Mouse (Mus musculus) frontal cortex, postnatal 25 days (tissue): ENCODE measurements around the gene Junb.

Experiments
- DNase-seq, 2 experiments: peaks; one replicate each; pipeline ENCODE4 v3.0.0; 2022; ENCODE audit warnings: low spot score in 2 of 2

Junb gene

GRCm38 (mm10) chr8:84937620-84938485 lies 40.7 kb downstream of the Junb start:
- no peak for DNase-seq

DNA sequence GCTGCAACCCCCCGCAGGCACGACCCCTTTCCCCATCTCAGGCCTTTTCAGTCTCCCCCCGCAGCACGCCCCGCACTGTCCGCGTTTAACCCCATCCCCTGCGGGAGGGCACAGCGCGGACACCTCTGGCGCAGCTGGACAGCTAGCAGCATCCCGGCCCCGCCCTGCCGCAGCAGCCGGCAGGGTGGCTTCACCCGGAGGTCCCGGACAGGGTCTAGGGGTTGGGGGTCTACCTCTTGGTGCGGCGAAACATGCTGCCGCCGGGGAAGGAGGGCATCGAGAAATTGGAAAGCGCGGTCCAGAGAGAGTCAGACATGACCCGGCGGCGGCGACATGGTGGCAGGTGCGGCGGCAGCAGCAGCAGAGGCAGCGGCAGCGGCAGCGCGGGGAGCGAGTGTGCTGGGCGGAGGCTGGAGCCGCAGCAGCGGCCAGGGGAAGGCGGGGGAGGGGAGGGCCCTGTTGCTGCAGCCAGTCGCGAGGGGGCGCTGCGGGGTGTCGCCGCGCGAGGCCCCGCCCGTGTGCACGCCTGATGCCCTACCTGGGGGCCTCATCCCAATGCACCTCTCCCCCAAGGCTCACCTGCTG lies 41.5 kb downstream of the Junb start, which contains the start of gene Mast1:
Gene Mast1 (minus strand): TSS at position 398 of the 585 bp plus-strand sequence.
- DNase-seq = peak; percentile 53 to 64

DNA sequence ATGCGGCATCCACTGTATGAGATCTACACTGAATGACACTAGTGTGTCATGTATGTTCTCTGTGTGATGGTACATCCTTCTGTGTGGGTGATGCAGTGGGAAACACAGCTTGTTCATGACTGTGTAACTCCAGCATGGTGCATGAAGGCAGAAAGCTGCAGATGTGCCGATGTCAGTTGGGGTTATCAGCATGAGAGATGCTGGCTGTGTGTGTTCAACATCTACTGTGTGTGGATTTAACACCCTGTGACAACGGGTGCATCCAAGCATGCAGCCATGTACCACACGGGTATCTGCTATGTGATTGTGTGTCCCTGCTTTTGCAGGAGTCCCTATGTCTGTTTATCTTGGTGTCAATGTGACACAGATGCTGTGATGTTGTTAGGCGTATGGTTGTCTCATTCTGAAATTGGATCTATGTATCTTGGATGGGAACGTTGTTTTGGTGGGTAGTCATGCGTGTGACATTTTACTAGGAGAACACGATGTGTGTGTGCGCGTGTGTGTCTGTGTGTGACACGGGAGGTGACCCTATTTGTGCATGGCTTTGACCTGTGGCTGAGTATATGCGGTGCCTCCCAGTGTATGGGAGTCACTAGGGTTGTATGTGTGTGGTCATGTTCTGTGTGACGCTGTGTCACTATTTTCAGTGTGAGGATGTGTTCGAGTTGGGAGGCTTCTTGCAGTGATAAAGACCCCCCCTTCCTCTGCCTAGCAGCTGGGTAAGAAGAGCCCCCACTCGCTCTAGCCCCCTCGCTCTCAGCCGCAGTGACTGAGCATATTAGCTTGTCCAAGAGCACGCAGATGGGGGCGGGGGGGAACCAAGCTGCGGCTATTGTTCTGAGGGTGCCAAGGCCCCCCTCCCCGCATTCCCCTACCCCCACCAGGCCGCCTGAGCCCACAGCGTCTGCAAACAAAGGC lies 42.2 kb downstream of the Junb start:
- DNase-seq = no peak

DNA sequence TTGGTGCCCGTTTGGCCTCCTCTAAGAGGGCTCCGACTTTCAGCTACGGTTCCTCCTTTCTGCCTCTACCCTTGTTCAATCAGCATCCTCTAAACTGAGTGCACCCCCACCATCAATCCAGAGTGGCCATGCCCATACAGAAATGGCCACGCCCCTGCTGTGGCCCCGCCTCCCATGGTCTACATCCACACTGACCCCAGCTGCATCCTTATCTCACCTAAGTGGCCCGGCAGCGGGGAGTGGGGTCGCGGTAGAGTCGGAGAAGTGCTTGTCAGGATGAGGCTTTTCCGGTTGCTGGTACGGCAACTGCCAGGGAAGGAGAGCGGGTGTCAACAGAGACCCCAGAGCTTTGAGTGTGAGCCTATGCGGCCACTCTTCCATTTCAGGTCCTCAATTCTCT lies 43.0 kb downstream of the Junb start:
- DNase-seq = no peak

GRCm38 (mm10) chr8:84934860-84935259 lies 43.7 kb downstream of the Junb start:
- DNase-seq = no peak

DNA sequence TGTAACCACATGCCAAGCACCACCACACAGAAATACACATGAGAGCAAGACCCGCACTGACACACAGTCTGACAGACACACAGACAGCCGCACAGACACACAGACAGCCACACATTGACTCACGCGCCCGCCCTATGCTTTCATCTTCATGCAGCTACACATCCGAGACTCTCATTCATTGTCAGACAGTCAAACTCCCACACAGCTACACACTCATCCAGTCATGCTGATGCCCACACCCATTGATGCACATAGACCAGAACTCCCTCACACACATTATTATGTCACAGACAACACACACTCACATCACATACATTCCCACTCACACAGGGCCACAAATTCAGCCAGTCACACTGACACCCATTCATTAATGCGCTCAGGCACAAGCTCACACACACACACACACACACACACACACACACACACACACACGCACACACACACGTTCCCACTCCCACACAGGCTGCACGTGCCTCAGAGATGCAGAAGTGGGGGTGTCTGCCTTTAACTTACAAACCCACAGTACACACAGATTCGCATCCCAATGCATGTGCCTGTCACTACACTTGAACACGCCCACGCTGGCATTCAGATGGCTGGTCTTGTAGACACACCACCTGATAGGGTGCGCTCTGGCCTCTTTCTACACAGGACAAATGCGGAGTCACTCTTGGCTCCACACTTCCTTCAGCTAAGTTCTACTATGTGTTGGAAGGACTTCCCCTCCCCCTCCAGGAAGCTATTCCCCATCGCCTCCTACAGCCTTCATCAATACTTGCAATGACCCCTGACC lies 44.6 kb downstream of the Junb start:
- no peak for DNase-seq

- DNase-seq = no peak
Measured at GRCm38 (mm10) chr8:84930582-84930981, 47.9 kb downstream of the Junb start.

DNA sequence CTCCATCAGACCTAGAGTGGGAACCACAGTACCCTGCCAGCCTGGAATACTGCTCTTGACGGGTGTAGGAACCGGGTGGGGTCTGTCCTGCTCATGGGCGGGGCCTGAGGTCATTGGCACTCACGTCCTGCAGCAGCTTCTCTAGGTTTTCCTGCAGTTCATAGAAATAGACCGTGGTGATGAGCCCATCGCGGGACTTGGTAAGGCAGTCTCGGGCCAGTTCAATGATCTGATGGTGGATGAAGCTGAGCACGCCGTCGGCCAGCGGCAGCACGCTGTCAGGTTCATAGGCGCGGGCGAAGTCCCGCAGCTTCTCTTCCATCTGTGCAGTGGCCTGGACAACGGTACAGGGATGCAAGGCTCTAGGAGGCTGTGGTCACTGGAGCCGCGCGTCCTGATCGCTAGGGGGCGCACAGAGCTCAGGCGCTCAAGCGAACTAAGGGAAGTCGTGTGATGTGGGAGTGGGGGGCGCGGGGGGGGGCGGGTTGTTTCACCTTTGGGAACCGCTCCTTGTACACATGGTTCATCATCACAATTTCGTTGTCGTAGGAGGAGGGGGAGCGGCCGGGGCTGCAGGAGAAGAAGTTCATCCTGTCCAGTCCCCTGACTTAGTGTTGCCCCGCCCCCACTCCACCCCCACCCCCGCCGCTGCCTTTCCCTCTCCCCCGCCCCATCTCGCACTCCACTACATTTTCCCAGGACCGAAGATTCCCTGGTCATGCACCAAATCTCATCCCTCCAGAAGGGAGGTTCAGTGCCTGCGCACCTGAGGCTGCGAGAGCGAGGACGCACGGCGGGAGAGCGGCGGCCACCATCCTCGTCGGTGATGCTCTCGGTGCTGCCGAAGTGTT lies 49.8 kb downstream of the Junb start:
- DNase-seq = no peak

- no peak for DNase-seq
Measured at GRCm38 (mm10) chr8:84927513-84927912, 51.0 kb downstream of the Junb start.

DNA sequence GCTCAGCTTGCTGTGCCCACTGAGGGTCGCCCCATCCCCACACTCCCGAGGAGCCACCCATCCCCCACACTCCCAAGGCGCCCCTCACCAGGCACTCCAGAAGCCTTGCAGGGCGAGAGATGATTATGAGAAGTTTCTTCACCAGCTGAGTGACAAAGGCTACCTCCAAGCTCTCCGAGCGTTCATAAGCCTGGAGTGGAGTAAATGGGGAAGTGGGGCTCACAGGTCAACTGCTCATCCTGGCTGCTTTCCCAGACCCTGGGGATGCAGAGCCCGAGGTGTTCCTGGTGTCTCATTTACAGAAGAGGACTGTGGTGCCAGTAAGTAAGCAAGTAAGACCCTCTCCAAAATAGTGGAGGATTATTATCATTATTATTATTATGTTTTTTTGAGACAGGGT lies 53.0 kb downstream of the Junb start:
- no peak for DNase-seq
